Mouse (Mus musculus) spleen, adult 2 months (tissue): ENCODE data around the gene Zfyve21.

ENCODE experiments used
- CTCF ChIP-seq: fragments of 200-500 bp; IDR thresholded peaks from 2 replicates; pipeline ENCODE4 v1.5.1; 2011; ENCODE audit warnings: mild to moderate bottlenecking, inconsistent platforms; ENCODE audit not compliant: insufficient read depth, insufficient read length, insufficient replicate concordance; ENCODE audit errors: extremely low read depth
- POLR2A ChIP-seq: fragments of 200-500 bp; IDR thresholded peaks from 2 replicates; pipeline ENCODE4 v1.6.1; 2011; ENCODE audit warnings: low read depth, low read length, inconsistent platforms

DNA sequence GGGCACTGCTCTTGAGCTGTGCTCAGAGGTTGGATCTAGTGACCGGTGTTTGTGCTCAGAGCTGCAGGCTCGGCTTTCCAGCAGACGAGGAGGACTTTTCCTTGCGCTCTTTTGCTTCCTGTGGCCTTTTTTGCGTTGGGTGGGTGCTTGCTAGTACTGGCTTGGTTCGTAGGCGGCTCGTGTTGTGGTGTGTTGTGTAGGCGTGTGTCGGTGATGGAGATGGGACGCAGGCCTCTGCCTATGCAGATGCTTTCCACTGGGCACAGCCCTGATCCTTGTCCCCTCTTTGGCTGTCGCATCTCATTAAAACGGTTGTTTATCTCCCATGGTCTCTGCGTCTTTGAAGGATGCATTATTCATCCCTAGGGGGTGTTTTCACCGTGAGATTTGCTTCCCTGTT lies 39.1 kb upstream of the Zfyve21 start:
- TF ChIP-seq CTCF, result no peak
- TF ChIP-seq POLR2A, result no peak
